Mouse (Mus musculus) C2C12 (cell line): ENCODE measurements around the gene Bsn.
"Not testable (repeated sequence)": the region's sequence is repeated elsewhere in the genome, so short reads cannot be mapped to it uniquely, and the experiment has no call there.

Source experiments
- CEBPB ChIP-seq: IDR thresholded peaks from one replicate; pipeline ENCODE4 v1.6.1; 2011; ENCODE audit warnings: low read depth, mild to moderate bottlenecking, control low read depth, moderate library complexity
- CTCF ChIP-seq: IDR thresholded peaks from one replicate; pipeline ENCODE4 v1.5.1; 2011; ENCODE audit not compliant: control insufficient read depth, insufficient read depth, insufficient read length
- FOSL1 ChIP-seq: IDR thresholded peaks from one replicate; pipeline ENCODE4 v1.8.0; 2011; ENCODE audit warnings: mild to moderate bottlenecking, low read length; ENCODE audit not compliant: poor library complexity, insufficient read depth, severe bottlenecking
- MAX ChIP-seq: IDR thresholded peaks from one replicate; pipeline ENCODE4 v1.6.1; 2011; ENCODE audit warnings: mild to moderate bottlenecking, control low read depth
- MYOD1 ChIP-seq: IDR thresholded peaks from one replicate; pipeline ENCODE4 v1.6.1; 2011; ENCODE audit warnings: low read depth; ENCODE audit not compliant: control insufficient read depth, insufficient read length
- MYOG ChIP-seq: IDR thresholded peaks from one replicate; pipeline ENCODE4 v1.6.1; 2011; ENCODE audit not compliant: control insufficient read depth, insufficient read length; ENCODE audit errors: extremely low read depth

DNA sequence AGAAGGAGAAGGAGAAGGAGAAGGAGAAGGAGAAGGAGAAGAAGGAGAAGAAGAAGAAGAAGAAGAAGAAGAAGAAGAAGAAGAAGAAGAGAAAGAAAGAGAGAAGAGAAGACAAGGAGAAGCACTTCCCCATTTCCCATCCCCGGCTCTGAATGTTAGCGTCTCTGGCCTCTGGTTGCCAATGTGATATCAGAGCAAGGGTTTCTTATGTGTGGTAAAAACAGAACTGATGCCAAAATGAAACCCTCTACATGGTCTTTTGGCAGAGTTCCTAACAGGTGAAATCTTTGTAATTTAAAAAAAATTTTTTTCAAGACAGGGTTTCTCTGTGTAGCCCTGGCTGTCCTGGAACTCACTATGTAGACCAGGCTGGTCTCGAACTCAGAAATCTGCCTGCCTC is 54.5 kb downstream of the Bsn start:
- TF ChIP-seq CTCF, MAX, MYOG, CEBPB, FOSL1, MYOD1: not testable (repeated sequence)
